Mouse (Mus musculus) CH12.LX (cell line): ENCODE measurements around the gene Gas8. TPM values are rescaled to one million over a fixed set of nuclear protein-coding genes. Genes with fewer than 3 reads are reported as not detected.
A peak's percentile ranks its signal among the peaks of the same experiment; 100 is the strongest.

ENCODE experiments used
- DNase-seq: peaks from one replicate; pipeline ENCODE4 v3.0.0-alpha.2; 2013; ENCODE audit errors: extremely low read depth
- H3K27ac ChIP-seq: 2 replicates; pipeline ENCODE4 v1.5.1; 2012; ENCODE audit warnings: low read depth, mild to moderate bottlenecking, control low read depth, moderate library complexity; ENCODE audit not compliant: insufficient read depth
- H3K27me3 ChIP-seq: replicated peaks from 2 replicates; pipeline ENCODE3; 2012; ENCODE audit warnings: inconsistent platforms
- H3K36me3 ChIP-seq, 2 experiments: replicated peaks in 1 of 2; 2 replicates each; pipeline versions ENCODE3 to v1.6.1; 2012; ENCODE audit warnings: inconsistent platforms in 1 of 2, low read length in 1 of 2, mild to moderate bottlenecking in 1 of 2, mixed read lengths in 1 of 2, moderate library complexity in 1 of 2; ENCODE audit not compliant: control insufficient read depth in 1 of 2, insufficient read depth in 1 of 2
- H3K4me1 ChIP-seq, 2 experiments: 2 replicates each; pipeline ENCODE4 v1.6.1; 2012; ENCODE audit warnings: inconsistent platforms in 1 of 2, moderate library complexity in 1 of 2; ENCODE audit not compliant: insufficient read depth in 2 of 2, control insufficient read depth in 1 of 2
- H3K4me2 ChIP-seq: 2 replicates; pipeline ENCODE4 v1.6.1; 2012; ENCODE audit warnings: low read depth, mild to moderate bottlenecking, control low read depth; ENCODE audit not compliant: poor library complexity, insufficient read depth, severe bottlenecking
- H3K4me3 ChIP-seq, 3 experiments: fragments of 150-350 bp in 1 of 3; sonication (generic) in 1 of 3; replicated peaks in 1 of 3; 2 replicates each; pipeline versions ENCODE3 to v1.5.1; 2011 to 2012; ENCODE audit warnings: low read depth in 2 of 3, low read length in 2 of 3, mild to moderate bottlenecking in 2 of 3, moderate library complexity in 2 of 3, control low read depth in 1 of 3, improper control_type of control experiment in 1 of 3, inconsistent platforms in 1 of 3, mixed read lengths in 1 of 3; ENCODE audit not compliant: poor library complexity in 1 of 3
- H3K79me2 ChIP-seq: replicated peaks from 2 replicates; pipeline ENCODE4 v1.6.1; 2012; ENCODE audit warnings: mild to moderate bottlenecking, moderate library complexity; ENCODE audit not compliant: control insufficient read depth, poor library complexity, insufficient read depth, severe bottlenecking; ENCODE audit errors: extremely low read depth
- H3K9ac ChIP-seq: 2 replicates; pipeline ENCODE4 v1.6.1; 2012; ENCODE audit warnings: low read depth, mild to moderate bottlenecking, control low read depth, moderate library complexity; ENCODE audit not compliant: insufficient read depth
- H3K9me3 ChIP-seq: replicated peaks from 2 replicates; pipeline ENCODE3; 2012; ENCODE audit warnings: low read length, inconsistent platforms, mixed read lengths
- BHLHE40 ChIP-seq: IDR thresholded peaks from 2 replicates; pipeline ENCODE4 v1.6.1; 2011; ENCODE audit warnings: mild to moderate bottlenecking, low read depth, low read length, improper control_type of control experiment
- CHD1 ChIP-seq: IDR thresholded peaks from 2 replicates; pipeline ENCODE4 v1.6.1; 2012; ENCODE audit warnings: low read depth, low read length, improper control_type of control experiment, inconsistent platforms
- CTCF ChIP-seq, 2 experiments: IDR thresholded peaks in 1 of 2; conservative IDR thresholded peaks in 1 of 2; 2 replicates each; pipeline ENCODE4 v1.5.1; 2011 to 2012; ENCODE audit warnings: low read depth in 2 of 2, low read length in 2 of 2, improper control_type of control experiment in 1 of 2, inconsistent platforms in 1 of 2, mild to moderate bottlenecking in 1 of 2, moderate library complexity in 1 of 2
- EP300 ChIP-seq: IDR thresholded peaks from 2 replicates; pipeline ENCODE4 v1.6.1; 2011; ENCODE audit warnings: low read length, improper control_type of control experiment
- ETS1 ChIP-seq: conservative IDR thresholded peaks from 2 replicates; pipeline ENCODE4 v1.6.1; 2012; ENCODE audit warnings: low read depth, mild to moderate bottlenecking, inconsistent platforms, low read length, improper control_type of control experiment, moderate library complexity
- HCFC1 ChIP-seq: IDR thresholded peaks from 2 replicates; pipeline ENCODE4 v1.6.1; 2012; ENCODE audit warnings: low read depth, mild to moderate bottlenecking, inconsistent platforms, low read length, improper control_type of control experiment
- IRF4 ChIP-seq: IDR thresholded peaks from 2 replicates; pipeline ENCODE4 v1.6.1; 2014; ENCODE audit warnings: low read depth, mild to moderate bottlenecking, inconsistent platforms, low read length, improper control_type of control experiment
- JUND ChIP-seq: conservative IDR thresholded peaks from 2 replicates; pipeline ENCODE4 v1.6.1; 2011; ENCODE audit warnings: low read depth, low read length, improper control_type of control experiment
- KAT2A ChIP-seq: IDR thresholded peaks from 2 replicates; pipeline ENCODE4 v1.6.1; 2012; ENCODE audit warnings: low read length, improper control_type of control experiment, inconsistent platforms; ENCODE audit not compliant: insufficient replicate concordance
- MAZ ChIP-seq: IDR thresholded peaks from 2 replicates; pipeline ENCODE4 v1.6.1; 2012; ENCODE audit warnings: low read depth, mild to moderate bottlenecking, inconsistent platforms, low read length, improper control_type of control experiment, moderate library complexity
- MXI1 ChIP-seq: IDR thresholded peaks from 2 replicates; pipeline ENCODE4 v1.6.1; 2011; ENCODE audit warnings: mild to moderate bottlenecking, low read depth, low read length, improper control_type of control experiment
- POLR2A ChIP-seq: IDR thresholded peaks from 2 replicates; pipeline ENCODE4 v1.6.1; 2011; ENCODE audit warnings: low read depth, mild to moderate bottlenecking, improper control_type of control experiment, low read length
- RAD21 ChIP-seq: IDR thresholded peaks from 2 replicates; pipeline ENCODE4 v1.6.1; 2011; ENCODE audit warnings: low read depth, mild to moderate bottlenecking, low read length, improper control_type of control experiment, moderate library complexity
- RCOR1 ChIP-seq: conservative IDR thresholded peaks from 2 replicates; pipeline ENCODE4 v1.6.1; 2012; ENCODE audit warnings: low read depth, mild to moderate bottlenecking, inconsistent platforms, low read length, improper control_type of control experiment
- UBTF ChIP-seq: IDR thresholded peaks from 2 replicates; pipeline ENCODE4 v1.6.1; 2012; ENCODE audit warnings: low read depth, mild to moderate bottlenecking, inconsistent platforms, low read length, improper control_type of control experiment, moderate library complexity
- USF1 ChIP-seq: IDR thresholded peaks from 2 replicates; pipeline ENCODE4 v1.6.1; 2014; ENCODE audit warnings: low read depth, mild to moderate bottlenecking, inconsistent platforms, low read length, improper control_type of control experiment
- ZC3H11A ChIP-seq: IDR thresholded peaks from 2 replicates; pipeline ENCODE4 v1.6.1; 2012; ENCODE audit warnings: low read depth, mild to moderate bottlenecking, inconsistent platforms, low read length, improper control_type of control experiment
- ZNF384 ChIP-seq: IDR thresholded peaks from 2 replicates; pipeline ENCODE4 v1.6.1; 2012; ENCODE audit warnings: low read depth, low read length, improper control_type of control experiment, inconsistent platforms
- dilution Hi-C: fragments of 300-500 bp; cut with MboI; formaldehyde crosslinking; loops from 2 replicates; pipeline ENCODE4 v1.14.3; 2020; ENCODE audit warnings: low sequenced_read_pairs; ENCODE audit not compliant: extremely low pct_unique_long_range_greater_than_20kb, extremely low pct_ligation_motif_present
- in situ Hi-C: fragments of 300-500 bp; cut with MboI; formaldehyde crosslinking; loops from 3 replicates; pipeline ENCODE4 v1.14.3; 2019; ENCODE audit warnings: low sequenced_read_pairs, low pct_ligation_motif_present, low pct_unique_long_range_greater_than_20kb, mixed read lengths
- polyA plus RNA-seq: library from polyadenylated mRNA; unstranded; fragments of >175 nt; gene quantifications from 2 replicates; pipeline ENCODE4 v1.2.1, GENCODE M21; 2012; ENCODE audit warnings: low read depth; ENCODE audit not compliant: insufficient read length
- total RNA-seq, 2 experiments: library from RNA; depleted of rRNA; stranded (reverse); fragments of 300-350 nt in 1 of 2; fragments of >200 nt in 1 of 2; gene quantifications; 2 replicates each; pipeline ENCODE4 v1.2.3; 2012 to 2014

Gene Gas8
- total and polyA plus RNA-seq, 3 experiments = 6.0 to 22.0 (median 15.2) TPM

- Histone ChIP-seq H3K27ac (no peak overlapping the region), H3K4me1 (peaks cover 2 to 15% of the 10 kb centered on the region in 2 experiments; a peak in 2 of 4 replicates), H3K36me3 (peaks cover 55 to 70% of the 10 kb centered on the region in 2 experiments), H3K4me3 (no peak overlapping the region), H3K27me3 (no peaks in the 10 kb centered on the region), H3K79me2 (peaks cover 29% of the 10 kb centered on the region), H3K9me3 (no peaks in the 10 kb centered on the region), H3K9ac (no peak overlapping the region), H3K4me2 (no peak overlapping the region)
- dilution Hi-C loops (no loop called here), in situ Hi-C loops (no loop called here)
- no peak for TF ChIP-seq KAT2A
- peak in 1 of 2 experiments; percentile 35; a peak in 1 of 4 replicates for TF ChIP-seq CTCF (conservative IDR thresholded peaks at IDR 0.05 in 1 of 2, IDR thresholded peaks at IDR 0.05 in 1 of 2; ENCODE audit: low read depth in 2 of 2, low read length in 2 of 2)
- TF ChIP-seq RAD21 = peak; percentile 14
- no peak for TF ChIP-seq RCOR1
- no peak for TF ChIP-seq ETS1
- DNase-seq = no peak
Observed at GRCm38 (mm10) chr8:123482627-123483026, 36.0 kb upstream of the Gas8 start.

GRCm38 (mm10) chr8:123491280-123492075 lies 27.2 kb upstream of the Gas8 start:
- dilution Hi-C loops (no loop called here), in situ Hi-C loops (no loop called here)
- no peak overlapping the region for H3K9ac ChIP-seq

DNA sequence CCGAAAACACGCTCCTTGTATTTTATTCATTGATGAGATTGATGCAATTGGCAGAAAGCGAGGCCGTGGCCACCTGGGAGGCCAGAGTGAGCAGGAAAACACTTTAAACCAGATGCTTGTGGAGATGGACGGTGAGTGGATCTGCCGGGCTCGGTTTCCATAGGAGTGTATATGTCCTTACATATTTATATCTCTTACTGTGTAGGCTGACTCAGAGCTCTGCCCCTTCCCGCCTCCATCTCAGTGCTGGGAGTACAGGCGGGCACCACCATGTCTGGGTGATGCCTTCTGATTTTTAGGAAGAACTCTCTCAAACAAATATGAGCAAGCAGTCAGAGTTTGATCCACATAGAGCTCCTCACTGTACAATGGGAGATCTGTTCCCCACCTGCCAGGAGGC lies 25.7 kb upstream of the Gas8 start:
- H3K36me3 ChIP-seq = peaks cover 79 to 96% of the 10 kb centered on the region in 2 experiments
- no peak for DNase-seq
- H3K4me2 ChIP-seq = no peak overlapping the region
- H3K4me1 ChIP-seq = no peaks in the 10 kb centered on the region
- no peak overlapping the region for H3K27ac ChIP-seq
- dilution Hi-C loops = no loop called here
- in situ Hi-C loops = no loop called here
- no peaks in the 10 kb centered on the region for H3K27me3 ChIP-seq
- H3K9ac ChIP-seq = no peak overlapping the region
- H3K79me2 ChIP-seq = no peaks in the 10 kb centered on the region
- H3K4me3 ChIP-seq = no peak overlapping the region
- no peaks in the 10 kb centered on the region for H3K9me3 ChIP-seq
- no peak for TF ChIP-seq BHLHE40
- TF ChIP-seq RCOR1 = no peak
- TF ChIP-seq MAZ = no peak
- no peak for TF ChIP-seq MXI1
- TF ChIP-seq ZC3H11A = no peak
- TF ChIP-seq USF1 = no peak
- no peak for TF ChIP-seq EP300
- no peak for TF ChIP-seq ZNF384

More at GRCm38 (mm10) chr8:123491280-123492075, 27.2 kb upstream of the Gas8 start:
- TF ChIP-seq MAZ = no peak
- TF ChIP-seq USF1 = no peak
- TF ChIP-seq HCFC1 = no peak
- TF ChIP-seq POLR2A = no peak
- no peak for TF ChIP-seq MXI1
- no peak for TF ChIP-seq IRF4
- TF ChIP-seq UBTF = no peak
- TF ChIP-seq JUND = no peak
- TF ChIP-seq CHD1 = no peak
- TF ChIP-seq, all 38 proteins: peak for 0
- Histone ChIP-seq H3K36me3 (peaks cover 83 to 95% of the 10 kb centered on the region in 2 experiments), H3K4me1 (no peaks in the 10 kb centered on the region), H3K4me2 (no peak overlapping the region), H3K27ac (no peak overlapping the region), H3K4me3 (no peak overlapping the region), H3K79me2 (no peaks in the 10 kb centered on the region), H3K9me3 (no peaks in the 10 kb centered on the region), H3K27me3 (no peaks in the 10 kb centered on the region)
- DNase-seq = no peak
